Comparison of ENCODE assay signal across 13 mouse cellular contexts in genomic region chr11:68994377-68994776, GRCm38 (mm10). TPM values are rescaled to one million over a fixed set of nuclear protein-coding genes. Genes with fewer than 3 reads are reported as not detected.
DNase-seq lines count a peak whose midpoint lies in the region; ATAC-seq and TF ChIP-seq lines count a peak whose summit lies in the region.
"Had no signal": no experiment of that assay in that cellular context is flagged by ENCODE, and none has a peak within 500 bp of the region (broad histone marks: within the 10 kb centered on the region; RNA-seq: fewer than 3 reads in every experiment).

No protein-coding gene starts in this region.

- H3K79me2 ChIP-seq in MEL (ENCODE audit: control insufficient read depth, insufficient read depth, low read length, poor library complexity): no peaks in the 10 kb centered on the region

- H3K4me2 ChIP-seq in heart, embryonic 11.5 days: no peak overlapping the region
- no peak overlapping the region for H3K4me2 ChIP-seq in lung, embryonic 14.5 days
- no peak overlapping the region for H3K4me2 ChIP-seq in forebrain, embryonic 11.5 days (ENCODE audit: low read depth, low read length, severe bottlenecking)
- H3K4me2 ChIP-seq: embryonic facial prominence, embryonic 15.5 days had no signal

- ATAC-seq in heart, embryonic 11.5 days (replicated peaks; ENCODE audit: insufficient number of reproducible peaks, low FRiP score, low TSS enrichment): no peak; the same call in 1 of the 2 replicates
- ATAC-seq in lung, embryonic 14.5 days (ENCODE audit: insufficient read depth): no peak
- peak; percentile 65; the same call in 1 of the 2 replicates for ATAC-seq in megakaryocyte progenitor cell, adult 5-6 weeks (replicated peaks; ENCODE audit: poor library complexity)
- ATAC-seq in forebrain, embryonic 11.5 days (replicated peaks; ENCODE audit: low FRiP score): no peak

- no peaks in the 10 kb centered on the region for H3K4me1 ChIP-seq in heart, embryonic 11.5 days (ENCODE audit: control insufficient read depth, insufficient read depth, low read length)
- H3K4me1 ChIP-seq in lung, embryonic 14.5 days (ENCODE audit: insufficient read depth): no peaks in the 10 kb centered on the region
- peaks cover 3 to 10% of the 10 kb centered on the region in 2 experiments; a peak in 2 of 4 replicates for H3K4me1 ChIP-seq in MEL (ENCODE audit: control insufficient read depth in 1 of 2, insufficient read depth in 2 of 2, low read length in 2 of 2)
- H3K4me1 ChIP-seq in forebrain, embryonic 11.5 days (replicated peaks; ENCODE audit: control insufficient read depth, insufficient read depth, low read length): no peaks in the 10 kb centered on the region
- H3K4me1 ChIP-seq: embryonic facial prominence, embryonic 15.5 days had no signal

- WGBS in heart, embryonic 11.5 days (ENCODE audit: insufficient replicate concordance): 91% methylated on average over 3 of the region's 3 CpGs
- 95% methylated on average over 3 of the region's 3 CpGs for WGBS in lung, embryonic 14.5 days
- WGBS in forebrain, embryonic 11.5 days: 93% methylated on average over 3 of the region's 3 CpGs

- no peaks in the 10 kb centered on the region for H3K27me3 ChIP-seq in heart, embryonic 11.5 days (ENCODE audit: control insufficient read depth, insufficient read depth, low read length)
- H3K27me3 ChIP-seq in lung, embryonic 14.5 days (ENCODE audit: insufficient read depth, low read length): no peaks in the 10 kb centered on the region
- no peaks in the 10 kb centered on the region for H3K27me3 ChIP-seq in MEL (ENCODE audit: control insufficient read depth in 1 of 2, insufficient read depth in 2 of 2, low read length in 2 of 2)
- no peaks in the 10 kb centered on the region for H3K27me3 ChIP-seq in forebrain, embryonic 11.5 days (ENCODE audit: control insufficient read depth, insufficient read depth, low read length)
- H3K27me3 ChIP-seq: embryonic facial prominence, embryonic 15.5 days had no signal

- no peak overlapping the region for H3K4me3 ChIP-seq in heart, embryonic 11.5 days (ENCODE audit: low read depth, low read length)
- H3K4me3 ChIP-seq in lung, embryonic 14.5 days (ENCODE audit: low read depth, low read length): no peak overlapping the region
- H3K4me3 ChIP-seq in MEL (ENCODE audit: control insufficient read depth in 1 of 2, insufficient read depth in 1 of 2, low read depth in 2 of 2, low read length in 2 of 2): no peak overlapping the region
- H3K4me3 ChIP-seq in forebrain, embryonic 11.5 days (ENCODE audit: low read depth, low read length): no peak overlapping the region
- H3K4me3 ChIP-seq: embryonic facial prominence, embryonic 15.5 days had no signal

- no peak for TF ChIP-seq POLR2A in MEL (IDR thresholded peaks at IDR 0.05; ENCODE audit: control insufficient read depth in 1 of 2, insufficient read depth in 1 of 2, low read depth in 1 of 2, low read length in 2 of 2, poor library complexity in 1 of 2)

- TF ChIP-seq CTCF in lung, embryonic 14.5 days (IDR thresholded peaks at IDR 0.05; ENCODE audit: low read depth): 0 out of 2 replicates have a peak, but pooled peaks have one; percentile 18
- TF ChIP-seq CTCF in MEL (IDR thresholded peaks at IDR 0.05 in 2 of 3, conservative IDR thresholded peaks at IDR 0.05 in 1 of 3; ENCODE audit: control insufficient read depth in 1 of 3, insufficient read depth in 1 of 3, low read depth in 2 of 3, low read length in 3 of 3, poor library complexity in 1 of 3, severe bottlenecking in 1 of 3): peak; percentile 40 to 68 (median 53)

- H3K9me3 ChIP-seq in heart, embryonic 11.5 days (replicated peaks; ENCODE audit: control insufficient read depth, low read length): no peaks in the 10 kb centered on the region
- no peaks in the 10 kb centered on the region for H3K9me3 ChIP-seq in lung, embryonic 14.5 days (ENCODE audit: low read depth, low read length)
- no peaks in the 10 kb centered on the region for H3K9me3 ChIP-seq in MEL (replicated peaks; ENCODE audit: insufficient read depth, low read length)
- no peaks in the 10 kb centered on the region for H3K9me3 ChIP-seq in forebrain, embryonic 11.5 days (ENCODE audit: control insufficient read depth, low read length)
- H3K9me3 ChIP-seq: embryonic facial prominence, embryonic 15.5 days had no signal

- no peak overlapping the region for H3K27ac ChIP-seq in heart, embryonic 11.5 days (ENCODE audit: low read depth, low read length)
- no peak overlapping the region for H3K27ac ChIP-seq in lung, embryonic 14.5 days (ENCODE audit: low read depth)
- no peak overlapping the region for H3K27ac ChIP-seq in MEL (ENCODE audit: control insufficient read depth, low read depth, low read length)
- no peak overlapping the region for H3K27ac ChIP-seq in forebrain, embryonic 11.5 days (ENCODE audit: low read depth, low read length)
- H3K27ac ChIP-seq: embryonic facial prominence, embryonic 15.5 days had no signal

- H3K36me3 ChIP-seq in heart, embryonic 11.5 days (ENCODE audit: control insufficient read depth, insufficient read depth, low read length): peaks cover 39% of the 10 kb centered on the region
- H3K36me3 ChIP-seq in lung, embryonic 14.5 days (ENCODE audit: insufficient read depth): peaks cover 98% of the 10 kb centered on the region
- H3K36me3 ChIP-seq in MEL (ENCODE audit: control insufficient read depth in 1 of 2, insufficient read depth in 2 of 2, low read length in 2 of 2): peaks cover 7 to 62% of the 10 kb centered on the region in 2 experiments; a peak in 3 of 4 replicates
- H3K36me3 ChIP-seq in forebrain, embryonic 11.5 days (ENCODE audit: control insufficient read depth, insufficient read depth, low read length): peaks cover 31% of the 10 kb centered on the region

- peak; percentile 40 for TF ChIP-seq RAD21 in MEL (IDR thresholded peaks at IDR 0.05; ENCODE audit: low read depth, low read length)

- DNase-seq in heart, postnatal 4 days: peak; percentile 29
- DNase-seq in lung, embryonic 14.5 days: peak; percentile 19
- DNase-seq in lung, postnatal 25 days (ENCODE audit: low spot score): no peak
- DNase-seq in MEL (ENCODE audit: low read depth, low spot score): peak; percentile 67
- no peak for DNase-seq in cerebellum, adult 18-20 months
- no peak for DNase-seq in forebrain, embryonic 11.5 days (ENCODE audit: low spot score)
- DNase-seq: heart, adult 18-20 months; heart, postnatal 36 days; right cerebral cortex, postnatal 4 days; thymus, postnatal 14 days had no signal

- TF ChIP-seq EP300 in MEL (IDR thresholded peaks at IDR 0.05; ENCODE audit: low read depth in 1 of 2, low read length in 2 of 2): no peak

- H3K9ac ChIP-seq in heart, embryonic 11.5 days (ENCODE audit: low read depth, low read length): no peak overlapping the region
- no peak overlapping the region for H3K9ac ChIP-seq in lung, embryonic 14.5 days
- H3K9ac ChIP-seq in MEL (ENCODE audit: control insufficient read depth, low read depth, low read length, poor library complexity, severe bottlenecking): no peak overlapping the region
- no peak overlapping the region for H3K9ac ChIP-seq in forebrain, embryonic 11.5 days (ENCODE audit: low read length)
- H3K9ac ChIP-seq: embryonic facial prominence, embryonic 15.5 days had no signal

RNA-seq across cellular contexts. Expression of gene Pfas, which starts 13.9 kb away (rescaled TPM):
- 10 to 100 TPM; 14.3 to 14.5 TPM for total RNA-seq in heart, postnatal 4 days (2021)
- 17.3 and 24.0 TPM in 2 replicates for polyA plus RNA-seq in heart, embryonic 11.5 days (2014; fragmentation: Nextera tagmentation; extraction: Ambion mirVana)
- 36.8 and 43.3 TPM in 2 replicates for polyA plus RNA-seq in lung, embryonic 14.5 days (2014; fragmentation: Nextera tagmentation; extraction: Ambion mirVana)
- 124 and 130 TPM in 2 replicates for total RNA-seq in MEL (2012; rRNA removed)
- polyA plus RNA-seq in MEL (2012; ENCODE audit: insufficient read depth in 1 of 2, insufficient read length in 2 of 2, low read depth in 1 of 2, low replicate concordance in 2 of 2, missing spikeins in 1 of 2): 100 to 1,000 TPM in 1 of 2 experiments, 10 to 100 TPM in 1; 63.5 to 149 TPM
- total RNA-seq in megakaryocyte progenitor cell, adult 5-6 weeks (2015): 24.8 and 31.3 TPM in 2 replicates
- total RNA-seq in megakaryocyte progenitor cell, adult 5-6 weeks (2017): 34.9 and 48.8 TPM in 2 replicates
- 48.2 and 55.8 TPM in 2 replicates for polyA plus RNA-seq in forebrain, embryonic 11.5 days (2014; fragmentation: Nextera tagmentation; extraction: Ambion mirVana)

RNA-seq across cellular contexts. Expression of gene Rangrf, which starts 19.4 kb away (rescaled TPM):
- 10 to 100 TPM; 41.0 to 44.7 TPM for total RNA-seq in heart, postnatal 4 days (2021)
- 67.0 and 70.6 TPM in 2 replicates for polyA plus RNA-seq in heart, embryonic 11.5 days (2014; fragmentation: Nextera tagmentation; extraction: Ambion mirVana)
- 49.9 TPM in 2 replicates for polyA plus RNA-seq in lung, embryonic 14.5 days (2014; fragmentation: Nextera tagmentation; extraction: Ambion mirVana)
- total RNA-seq in MEL (2012; rRNA removed): 182 and 207 TPM in 2 replicates
- polyA plus RNA-seq in MEL (2012; ENCODE audit: insufficient read depth in 1 of 2, insufficient read length in 2 of 2, low read depth in 1 of 2, low replicate concordance in 2 of 2, missing spikeins in 1 of 2): 100 to 1,000 TPM in 1 of 2 experiments, not detected in 1; 159 TPM
- total RNA-seq in megakaryocyte progenitor cell, adult 5-6 weeks (2015): 91.0 and 123 TPM in 2 replicates
- 46.3 and 54.1 TPM in 2 replicates for total RNA-seq in megakaryocyte progenitor cell, adult 5-6 weeks (2017)
- 64.8 and 67.8 TPM in 2 replicates for polyA plus RNA-seq in forebrain, embryonic 11.5 days (2014; fragmentation: Nextera tagmentation; extraction: Ambion mirVana)

RNA-seq across cellular contexts. Expression of gene Ctc1, which starts 21.3 kb away (rescaled TPM):
- total RNA-seq in heart, postnatal 4 days (2021): 10 to 100 TPM; 36.8 to 37.7 TPM
- polyA plus RNA-seq in heart, embryonic 11.5 days (2014; fragmentation: Nextera tagmentation; extraction: Ambion mirVana): 41.3 and 48.3 TPM in 2 replicates
- polyA plus RNA-seq in lung, embryonic 14.5 days (2014; fragmentation: Nextera tagmentation; extraction: Ambion mirVana): 59.3 and 63.6 TPM in 2 replicates
- 16.0 and 19.5 TPM in 2 replicates for total RNA-seq in MEL (2012; rRNA removed)
- polyA plus RNA-seq in MEL (2012; ENCODE audit: insufficient read depth in 1 of 2, insufficient read length in 2 of 2, low read depth in 1 of 2, low replicate concordance in 2 of 2, missing spikeins in 1 of 2): 10 to 100 TPM in 1 of 2 experiments, not detected in 1; 59.1 TPM
- 27.8 and 33.7 TPM in 2 replicates for total RNA-seq in megakaryocyte progenitor cell, adult 5-6 weeks (2015)
- total RNA-seq in megakaryocyte progenitor cell, adult 5-6 weeks (2017): 21.2 and 27.2 TPM in 2 replicates
- polyA plus RNA-seq in forebrain, embryonic 11.5 days (2014; fragmentation: Nextera tagmentation; extraction: Ambion mirVana): 94.0 and 95.7 TPM in 2 replicates

RNA-seq across cellular contexts. Expression of gene Slc25a35, which starts 26.4 kb away (rescaled TPM):
- total RNA-seq in heart, postnatal 4 days (2021): 1 to 10 TPM in 1 of 2 experiments, under 1 TPM in 1; 0.91 to 1.4 TPM
- polyA plus RNA-seq in heart, embryonic 11.5 days (2014; fragmentation: Nextera tagmentation; extraction: Ambion mirVana): 1.5 and 1.6 TPM in 2 replicates
- 3.9 and 4.0 TPM in 2 replicates for polyA plus RNA-seq in lung, embryonic 14.5 days (2014; fragmentation: Nextera tagmentation; extraction: Ambion mirVana)
- total RNA-seq in MEL (2012; rRNA removed): 3.3 and 4.9 TPM in 2 replicates
- 1 to 10 TPM in 1 of 2 experiments, not detected in 1; 3.3 TPM for polyA plus RNA-seq in MEL (2012; ENCODE audit: insufficient read depth in 1 of 2, insufficient read length in 2 of 2, low read depth in 1 of 2, low replicate concordance in 2 of 2, missing spikeins in 1 of 2)
- total RNA-seq in megakaryocyte progenitor cell, adult 5-6 weeks (2015): 2.2 and 2.8 TPM in 2 replicates
- 0.30 and 0.75 TPM in 2 replicates for total RNA-seq in megakaryocyte progenitor cell, adult 5-6 weeks (2017)
- polyA plus RNA-seq in forebrain, embryonic 11.5 days (2014; fragmentation: Nextera tagmentation; extraction: Ambion mirVana): 1.6 and 2.4 TPM in 2 replicates

RNA-seq across cellular contexts. Expression of gene Arhgef15, which starts 37.1 kb away (rescaled TPM):
- total RNA-seq in heart, postnatal 4 days (2021): 10 to 100 TPM; 32.1 to 36.8 TPM
- polyA plus RNA-seq in heart, embryonic 11.5 days (2014; fragmentation: Nextera tagmentation; extraction: Ambion mirVana): 9.0 and 12.3 TPM in 2 replicates
- 21.6 and 23.9 TPM in 2 replicates for polyA plus RNA-seq in lung, embryonic 14.5 days (2014; fragmentation: Nextera tagmentation; extraction: Ambion mirVana)
- 0.23 TPM in 1 of 2 replicates, not detected in the other for total RNA-seq in MEL (2012; rRNA removed)
- polyA plus RNA-seq in MEL (2012; ENCODE audit: insufficient read depth in 1 of 2, insufficient read length in 2 of 2, low read depth in 1 of 2, low replicate concordance in 2 of 2, missing spikeins in 1 of 2): under 1 TPM in 1 of 2 experiments, not detected in 1; 0.74 TPM
- not detected in 2 replicates for total RNA-seq in megakaryocyte progenitor cell, adult 5-6 weeks (2015)
- total RNA-seq in megakaryocyte progenitor cell, adult 5-6 weeks (2017): 0.04 and 0.98 TPM in 2 replicates
- 5.2 and 6.1 TPM in 2 replicates for polyA plus RNA-seq in forebrain, embryonic 11.5 days (2014; fragmentation: Nextera tagmentation; extraction: Ambion mirVana)

Comparison
In these comparisons a context has a peak if more than half of its experiments do, and no peak if none do; other contexts are left out.
1. DNase-seq: peak in heart, postnatal 4 days (single experiment), lung, embryonic 14.5 days (single experiment) and MEL (single experiment); none in lung, postnatal 25 days (single experiment), cerebellum, adult 18-20 months (0 of 2) and forebrain, embryonic 11.5 days (single experiment).